Mouse (Mus musculus) forebrain, embryonic 15.5 days (tissue): ENCODE results near the gene Eid2. TPM values are rescaled to one million over a fixed set of nuclear protein-coding genes. Genes with fewer than 3 reads are reported as not detected.

Source experiments
- polyA plus RNA-seq: library from polyadenylated mRNA; unstranded; fragments of >200 nt; fragmentation: Nextera tagmentation; extraction: Ambion mirVana; gene quantifications from 2 replicates; pipeline ENCODE4 v1.2.1, GENCODE M21; 2015

Eid2 gene
- polyA plus RNA-seq, 1 experiment from 2014 or later: 5.4 TPM

Other genes starting within 250 kb of the Eid2 start
- 345 and 350 TPM in 2 replicates for gene Psmc4, start 217.8 kb upstream of the Eid2 start, polyA plus RNA-seq
- 0.06 and 0.10 TPM in 2 replicates for gene Fcgbp, start 196.6 kb upstream of the Eid2 start, polyA plus RNA-seq
- 0.08 and 0.11 TPM in 2 replicates for gene 9530053A07Rik, start 138.4 kb upstream of the Eid2 start, polyA plus RNA-seq
- gene Fbl, start 98.2 kb upstream of the Eid2 start, polyA plus RNA-seq: 97.0 and 109 TPM in 2 replicates
- 18.1 and 18.6 TPM in 2 replicates for gene Dyrk1b, start 88.4 kb upstream of the Eid2 start, polyA plus RNA-seq
- gene Eid2b, start 9.9 kb downstream of the Eid2 start, polyA plus RNA-seq: 41.3 and 44.9 TPM in 2 replicates
- gene Selenov, start 23.3 kb downstream of the Eid2 start, polyA plus RNA-seq: 0.24 and 0.31 TPM in 2 replicates
- 15.4 and 16.7 TPM in 2 replicates for gene Dll3, start 34.4 kb downstream of the Eid2 start, polyA plus RNA-seq
- 149 and 158 TPM in 2 replicates for gene Timm50, start 44.2 kb downstream of the Eid2 start, polyA plus RNA-seq
- 104 and 107 TPM in 2 replicates for gene Supt5, start 70.9 kb downstream of the Eid2 start, polyA plus RNA-seq
- 514 and 544 TPM in 2 replicates for gene Rps16, start 82.8 kb downstream of the Eid2 start, polyA plus RNA-seq
- gene Plekhg2, start 104.7 kb downstream of the Eid2 start, polyA plus RNA-seq: 42.8 and 47.8 TPM in 2 replicates
- gene Zfp36, start 112.4 kb downstream of the Eid2 start, polyA plus RNA-seq: 5.6 and 5.7 TPM in 2 replicates
- gene Med29, start 124.8 kb downstream of the Eid2 start, polyA plus RNA-seq: 44.6 and 46.9 TPM in 2 replicates
- 98.0 and 106 TPM in 2 replicates for gene Paf1, start 125.1 kb downstream of the Eid2 start, polyA plus RNA-seq
- gene Gmfg, start 169.6 kb downstream of the Eid2 start, polyA plus RNA-seq: 4.0 and 4.7 TPM in 2 replicates
- gene Lrfn1, start 184.1 kb downstream of the Eid2 start, polyA plus RNA-seq: 10.9 and 13.0 TPM in 2 replicates
- not detected in 2 replicates for gene Ifnl2, start 242.6 kb downstream of the Eid2 start, polyA plus RNA-seq